Mouse (Mus musculus): ENCODE results near the gene Lce6a. TPM values are rescaled to one million over a fixed set of nuclear protein-coding genes. Genes with fewer than 3 reads are reported as not detected.

The Lce6a gene
- not detected in 2 replicates for polyA plus RNA-seq (2016; fragmentation: Nextera tagmentation; extraction: Ambion mirVana)

DNA sequence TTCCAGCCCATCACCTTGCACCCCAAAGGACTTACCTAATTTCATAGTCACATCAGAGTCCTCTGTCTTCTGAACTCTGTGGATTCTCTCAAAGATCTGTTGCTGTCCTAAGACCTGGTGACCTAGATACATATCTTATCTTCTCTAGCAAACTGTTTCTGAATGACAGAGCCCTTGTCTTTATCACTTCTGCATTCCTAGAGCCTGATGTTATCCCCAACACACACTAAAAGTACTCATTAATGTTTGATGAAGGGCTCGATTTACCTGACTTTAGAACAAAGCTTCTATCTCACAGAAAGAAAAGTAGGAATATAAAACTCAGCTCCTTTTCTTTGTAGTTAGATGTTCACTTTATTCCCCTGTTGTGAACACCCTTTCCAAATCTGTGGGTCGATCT, at the start of gene Lce6a:
Gene Lce6a (minus strand): TSS at position 101 of the 400 bp plus-strand sequence.
- no peak within 1 kb of the TSS for H3K4me3 ChIP-seq
- no peaks in the 10 kb centered on the region for H3K27me3 ChIP-seq
- H3K4me1 ChIP-seq: no peaks in the 10 kb centered on the region
- no peak within 1 kb of the TSS for H3K9ac ChIP-seq (replicated peaks)
- no peak within 1 kb of the TSS for H3K4me2 ChIP-seq (replicated peaks)
- no peak for ATAC-seq (ENCODE audit: low FRiP score, low read depth)
- no peak within 1 kb of the TSS for H3K27ac ChIP-seq (replicated peaks)
- WGBS: 84% methylated on average over 2 of the region's 2 CpGs
- no peaks in the 10 kb centered on the region for H3K36me3 ChIP-seq
- no peaks in the 10 kb centered on the region for H3K9me3 ChIP-seq

DNA sequence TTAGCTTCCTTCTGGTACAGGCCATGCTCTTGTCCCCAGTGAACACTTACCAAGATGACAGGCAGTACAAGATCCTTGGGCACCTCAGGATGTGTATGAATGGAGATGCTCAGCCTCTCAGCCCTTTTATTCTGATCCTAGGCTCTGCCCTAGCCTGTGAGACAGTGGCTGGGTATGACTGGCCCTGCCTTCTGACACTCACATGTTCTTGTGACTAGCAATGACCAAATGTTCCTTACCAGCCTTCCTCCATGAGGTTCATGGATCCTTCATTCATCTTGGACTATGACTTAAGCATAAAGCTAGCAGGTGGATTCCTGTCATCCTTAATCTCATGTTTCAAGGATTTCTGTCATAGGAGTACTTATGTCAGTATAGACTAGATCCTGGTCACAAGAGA, 48.8 kb upstream of the Lce6a start, which contains the start of gene Lce1a2:
Gene Lce1a2 (minus strand): TSS at position 101 of the 400 bp plus-strand sequence.
- ATAC-seq (ENCODE audit: low FRiP score, low read depth): no peak

DNA sequence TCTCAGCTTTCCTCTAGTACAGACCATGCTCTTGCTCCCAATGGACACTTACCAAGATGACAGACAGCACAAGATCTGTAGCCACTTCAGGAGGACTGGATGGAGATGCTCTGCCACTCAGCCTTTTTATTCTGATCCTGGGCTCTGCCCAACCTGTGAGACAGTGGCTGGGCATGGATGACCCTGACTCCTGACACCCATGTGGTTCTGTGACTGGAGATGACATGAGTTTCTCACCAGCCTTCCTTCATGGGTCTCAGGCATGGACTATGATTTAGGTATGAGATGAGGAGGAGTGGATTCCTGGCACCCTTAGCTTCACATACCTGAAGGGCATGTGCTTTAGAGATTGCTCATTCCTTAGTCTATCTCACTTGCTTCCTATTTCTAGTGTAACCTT, 35.4 kb upstream of the Lce6a start, which contains the start of gene Lce1b:
Gene Lce1b (minus strand): TSS at position 101 of the 400 bp plus-strand sequence.
- no peaks in the 10 kb centered on the region for H3K9me3 ChIP-seq

More for the DNA sequence above, 48.8 kb upstream of the Lce6a start, which contains the start of gene Lce1a2:
- no peak within 1 kb of the TSS for H3K4me2 ChIP-seq (replicated peaks)
- H3K4me1 ChIP-seq: no peaks in the 10 kb centered on the region
- no peaks in the 10 kb centered on the region for H3K27me3 ChIP-seq
- H3K4me3 ChIP-seq: no peak within 1 kb of the TSS
- H3K36me3 ChIP-seq: no peaks in the 10 kb centered on the region
- no peak within 1 kb of the TSS for H3K27ac ChIP-seq (replicated peaks)
- H3K9ac ChIP-seq (replicated peaks): no peak within 1 kb of the TSS
- H3K9me3 ChIP-seq: no peaks in the 10 kb centered on the region

DNA sequence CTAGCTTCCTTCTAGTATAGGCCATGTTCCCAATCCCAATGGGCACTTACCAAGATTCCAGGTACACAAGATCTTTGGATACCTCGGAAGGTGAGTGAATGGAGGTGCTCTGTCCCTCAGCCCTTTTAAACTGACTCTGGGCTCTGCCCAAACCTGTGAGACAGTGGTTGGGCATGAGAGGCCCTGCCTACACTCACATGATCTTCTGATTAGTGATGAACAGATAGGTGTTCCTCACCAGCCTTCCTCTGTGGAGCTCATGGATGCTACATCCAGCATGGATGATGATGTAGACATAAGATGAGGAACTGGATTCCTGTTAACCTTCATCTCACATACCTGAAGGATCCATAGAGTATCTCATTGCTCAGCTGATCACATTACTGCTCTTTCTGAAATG, 26.7 kb upstream of the Lce6a start, which contains the start of gene Lce1a1:
Gene Lce1a1 (minus strand): TSS at position 101 of the 400 bp plus-strand sequence.
- Histone ChIP-seq H3K27me3 (no peaks in the 10 kb centered on the region), H3K4me1 (no peaks in the 10 kb centered on the region), H3K27ac (replicated peaks) (no peak within 1 kb of the TSS), H3K36me3 (no peaks in the 10 kb centered on the region), H3K4me3 (no peak within 1 kb of the TSS), H3K9ac (replicated peaks) (no peak within 1 kb of the TSS), H3K9me3 (no peaks in the 10 kb centered on the region), H3K4me2 (replicated peaks) (no peak within 1 kb of the TSS)
- WGBS: 86% methylated on average over 1 of the region's 1 CpGs
- ATAC-seq (ENCODE audit: low FRiP score, low read depth): no peak

More for the DNA sequence above, 35.4 kb upstream of the Lce6a start, which contains the start of gene Lce1b:
- Histone ChIP-seq H3K36me3 (no peaks in the 10 kb centered on the region), H3K9ac (replicated peaks) (no peak within 1 kb of the TSS), H3K27ac (replicated peaks) (no peak within 1 kb of the TSS), H3K4me1 (no peaks in the 10 kb centered on the region), H3K27me3 (no peaks in the 10 kb centered on the region), H3K4me2 (replicated peaks) (no peak within 1 kb of the TSS), H3K4me3 (no peak within 1 kb of the TSS)
- ATAC-seq (ENCODE audit: low FRiP score, low read depth): no peak

DNA sequence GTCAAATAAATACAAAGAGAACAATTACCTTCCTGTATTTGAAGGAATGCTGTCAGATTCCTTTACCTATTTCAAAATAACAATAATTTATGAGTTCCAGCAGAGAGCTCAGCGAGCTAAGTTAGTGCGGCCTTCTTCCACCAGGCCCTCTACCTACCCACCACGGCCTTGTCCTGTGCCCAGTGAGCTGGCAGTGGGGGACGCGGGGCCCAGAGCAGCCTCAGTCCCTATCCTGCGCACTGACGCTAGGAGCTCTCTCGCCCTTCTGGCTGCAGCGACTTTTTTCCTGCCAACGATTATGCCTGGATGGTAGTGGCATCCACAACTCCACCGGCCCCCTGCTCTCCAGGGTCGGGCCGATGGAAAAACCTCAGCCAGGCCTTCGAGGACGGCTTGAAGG, 18.4 kb upstream of the Lce6a start:
- ATAC-seq (ENCODE audit: low FRiP score, low read depth): no peak
- H3K9me3 ChIP-seq: no peaks in the 10 kb centered on the region
- H3K9ac ChIP-seq (replicated peaks): no peak overlapping the region
- H3K4me1 ChIP-seq: no peaks in the 10 kb centered on the region; the same call in 1 of the 2 replicates
- 91% methylated on average over 15 of the region's 15 CpGs for WGBS
- H3K27me3 ChIP-seq: no peaks in the 10 kb centered on the region
- no peak overlapping the region for H3K4me3 ChIP-seq
- H3K36me3 ChIP-seq: no peaks in the 10 kb centered on the region
- no peak overlapping the region for H3K4me2 ChIP-seq (replicated peaks)
- H3K27ac ChIP-seq (replicated peaks): no peak overlapping the region

DNA sequence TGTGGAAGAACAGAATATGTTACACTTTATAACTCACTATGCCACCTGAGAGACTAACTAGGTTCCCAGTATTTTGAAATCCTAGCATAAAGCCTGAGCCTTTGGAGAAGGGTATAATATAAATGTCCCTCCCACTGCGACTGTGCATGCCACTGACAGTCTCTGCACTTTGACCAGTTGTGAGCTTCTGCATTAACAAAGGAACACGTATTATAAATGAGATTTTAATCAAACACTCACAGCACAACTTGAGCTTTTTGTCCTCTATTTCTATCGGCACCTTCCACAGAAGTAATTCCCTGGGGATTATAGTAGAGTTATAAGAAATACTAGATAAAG, 17.2 kb upstream of the Lce6a start:
- ATAC-seq (ENCODE audit: low FRiP score, low read depth): no peak
- H3K27me3 ChIP-seq: no peaks in the 10 kb centered on the region
- no peaks in the 10 kb centered on the region for H3K9me3 ChIP-seq
- H3K4me1 ChIP-seq: no peaks in the 10 kb centered on the region; the same call in 1 of the 2 replicates
- no peaks in the 10 kb centered on the region for H3K36me3 ChIP-seq
- no peak overlapping the region for H3K27ac ChIP-seq (replicated peaks)
- no peak overlapping the region for H3K9ac ChIP-seq (replicated peaks)
- WGBS: 78% methylated on average over 3 of the region's 3 CpGs
- no peak overlapping the region for H3K4me2 ChIP-seq (replicated peaks)
- H3K4me3 ChIP-seq: no peak overlapping the region

DNA sequence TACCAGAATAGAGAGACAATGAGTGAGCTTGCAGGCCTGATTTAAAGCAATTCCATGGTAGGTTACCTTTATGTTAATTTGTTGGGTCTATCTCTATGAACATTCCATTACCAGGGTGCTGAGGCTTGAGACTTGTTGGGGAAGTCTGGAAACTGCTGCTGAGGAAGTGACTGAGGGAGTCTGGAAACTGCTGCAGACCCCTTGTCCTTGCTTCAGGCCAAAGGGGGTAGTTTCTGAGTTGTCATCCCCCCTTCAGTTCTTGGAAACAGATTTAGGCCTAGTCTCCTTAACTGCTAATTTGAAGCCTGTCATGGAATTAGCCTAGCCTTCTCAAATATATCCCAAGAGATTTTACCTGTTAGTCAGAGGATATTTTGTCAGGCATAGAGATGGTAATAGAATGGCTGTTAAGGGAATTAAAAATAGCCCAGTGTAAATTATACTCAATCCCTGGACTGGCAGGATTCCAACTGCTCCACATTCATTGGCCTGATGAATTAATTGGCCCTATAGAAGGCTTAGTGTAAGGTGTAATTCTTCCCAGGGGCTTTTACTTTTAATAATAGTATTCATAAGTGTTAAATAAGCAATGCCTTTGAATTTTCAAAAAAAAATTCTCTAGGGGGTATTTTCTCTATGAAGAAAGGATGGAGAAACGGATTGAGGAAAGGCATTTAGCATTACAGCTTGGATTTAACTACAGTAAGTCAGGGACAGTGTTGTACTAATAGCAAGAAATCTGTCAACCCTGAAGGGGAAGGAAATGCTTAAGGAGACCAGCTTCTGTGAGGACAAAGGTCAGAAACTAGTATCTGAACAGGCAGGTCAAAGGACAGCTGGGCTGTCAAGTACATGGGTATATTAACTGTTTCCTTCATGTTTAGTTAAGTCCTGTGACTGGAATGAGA, 16.5 kb upstream of the Lce6a start:
- ATAC-seq (ENCODE audit: low FRiP score, low read depth): peak; percentile 68; the same call in 1 of the 2 replicates
- Histone ChIP-seq H3K27ac (replicated peaks) (no peak overlapping the region), H3K36me3 (no peaks in the 10 kb centered on the region), H3K27me3 (no peaks in the 10 kb centered on the region), H3K9ac (replicated peaks) (no peak overlapping the region), H3K4me2 (replicated peaks) (no peak overlapping the region), H3K9me3 (no peaks in the 10 kb centered on the region), H3K4me1 (no peaks in the 10 kb centered on the region; the same call in 1 of the 2 replicates), H3K4me3 (no peak overlapping the region)
- 50% methylated on average over 1 of the region's 1 CpGs for WGBS

DNA sequence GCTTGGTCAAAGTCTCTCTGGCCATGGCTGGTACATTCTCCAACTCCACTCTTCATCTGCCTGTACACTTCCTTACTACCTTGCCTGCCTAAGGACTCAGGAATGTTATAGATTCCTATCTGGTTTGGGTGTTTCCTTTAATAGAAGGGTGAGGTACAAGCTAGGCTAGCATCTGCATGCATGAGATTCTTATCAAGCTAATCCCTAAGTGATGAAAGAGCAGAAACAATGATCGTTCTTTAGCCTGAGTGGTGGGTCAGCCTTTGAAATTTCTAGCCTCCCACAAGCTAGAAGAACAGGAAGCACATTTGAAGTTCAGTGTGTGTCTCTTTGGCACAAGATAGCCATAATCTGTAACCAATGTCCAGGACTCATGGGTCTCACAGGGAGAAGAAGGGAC, 11.7 kb downstream of the Lce6a start:
- no peak overlapping the region for H3K4me3 ChIP-seq
- H3K27ac ChIP-seq (replicated peaks): no peak overlapping the region
- no peaks in the 10 kb centered on the region for H3K9me3 ChIP-seq
- WGBS: 50% methylated on average over 1 of the region's 1 CpGs
- no peaks in the 10 kb centered on the region for H3K4me1 ChIP-seq
- no peak overlapping the region for H3K9ac ChIP-seq (replicated peaks)
- H3K36me3 ChIP-seq: no peaks in the 10 kb centered on the region
- H3K27me3 ChIP-seq: no peaks in the 10 kb centered on the region
- ATAC-seq (ENCODE audit: low FRiP score, low read depth): no peak
- H3K4me2 ChIP-seq (replicated peaks): no peak overlapping the region

DNA sequence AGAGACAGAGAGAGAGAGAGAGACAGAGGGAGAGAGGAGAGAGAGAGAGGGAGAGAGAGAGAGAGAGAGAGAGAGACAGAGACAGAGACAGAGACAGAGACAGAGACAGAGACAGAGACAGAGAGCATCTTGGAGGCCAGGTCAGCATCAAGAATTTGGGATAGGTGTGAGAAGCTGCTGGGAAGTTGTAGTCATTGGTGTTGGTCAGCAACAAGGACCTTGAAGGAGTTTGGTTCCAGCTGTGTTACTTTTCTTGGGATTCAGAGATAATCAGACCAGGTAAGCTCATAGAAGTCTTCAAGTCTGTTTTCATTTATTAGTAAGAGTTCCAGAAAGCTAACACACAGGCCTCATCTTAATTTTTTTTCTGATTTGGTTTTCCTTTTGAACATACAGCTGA, 14.1 kb downstream of the Lce6a start, which contains the start of gene 2210017I01Rik:
Gene 2210017I01Rik (minus strand): TSS at position 101 of the 400 bp plus-strand sequence.
- Histone ChIP-seq H3K9ac (replicated peaks) (no peak within 1 kb of the TSS), H3K4me3 (no peak within 1 kb of the TSS), H3K27ac (replicated peaks) (no peak within 1 kb of the TSS), H3K27me3 (no peaks in the 10 kb centered on the region), H3K4me2 (replicated peaks) (no peak within 1 kb of the TSS), H3K9me3 (no peaks in the 10 kb centered on the region), H3K36me3 (no peaks in the 10 kb centered on the region), H3K4me1 (no peaks in the 10 kb centered on the region)
- no peak for ATAC-seq (ENCODE audit: low FRiP score, low read depth)

DNA sequence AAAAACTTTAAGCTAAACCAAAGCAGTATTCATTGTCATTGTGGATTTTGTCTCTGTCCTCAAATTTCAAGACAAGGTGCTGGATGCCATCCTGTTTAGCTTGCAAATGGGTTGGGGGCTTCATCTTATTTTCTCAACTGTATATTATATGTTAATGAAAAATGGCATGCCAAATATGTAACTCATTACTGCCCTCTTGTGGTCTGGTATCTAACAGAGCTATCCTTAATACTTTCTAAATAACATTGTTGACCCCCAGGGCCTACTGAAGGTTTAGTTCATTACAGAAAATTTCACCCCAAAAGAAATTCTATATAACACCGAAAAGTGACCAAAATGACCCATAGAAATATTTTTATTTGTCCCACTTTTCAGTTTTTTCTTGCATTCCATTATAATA, 19.3 kb downstream of the Lce6a start:
- H3K4me2 ChIP-seq (replicated peaks): no peak overlapping the region
- H3K27me3 ChIP-seq: no peaks in the 10 kb centered on the region
- no peak overlapping the region for H3K9ac ChIP-seq (replicated peaks)
- no peak for ATAC-seq (ENCODE audit: low FRiP score, low read depth)
- WGBS: 49% methylated on average over 1 of the region's 1 CpGs
- H3K9me3 ChIP-seq: no peaks in the 10 kb centered on the region
- H3K4me3 ChIP-seq: no peak overlapping the region
- H3K36me3 ChIP-seq: no peaks in the 10 kb centered on the region
- no peak overlapping the region for H3K27ac ChIP-seq (replicated peaks)
- no peaks in the 10 kb centered on the region for H3K4me1 ChIP-seq

DNA sequence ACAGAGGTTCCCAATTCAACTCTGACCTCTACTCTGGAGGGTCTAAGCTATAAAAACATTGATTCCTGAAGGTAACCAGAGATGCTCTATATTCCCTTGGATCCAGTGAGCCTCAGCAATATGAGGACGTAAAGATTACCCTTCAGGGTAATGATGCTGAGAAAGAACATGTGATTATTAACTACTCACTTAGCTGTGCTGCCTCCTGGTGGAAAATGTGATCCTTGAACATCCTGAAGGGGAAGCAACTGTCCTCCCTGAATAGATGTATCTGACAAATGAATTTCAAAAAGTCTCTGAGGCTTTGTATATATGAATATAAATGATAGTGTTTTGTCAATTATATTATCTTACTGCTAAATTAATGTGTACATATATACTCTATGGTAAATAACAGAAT, 21.0 kb downstream of the Lce6a start:
- no peak for ATAC-seq (ENCODE audit: low FRiP score, low read depth)
- 63% methylated on average over 1 of the region's 1 CpGs for WGBS
- no peaks in the 10 kb centered on the region for H3K36me3 ChIP-seq
- no peak overlapping the region for H3K27ac ChIP-seq (replicated peaks)
- H3K9ac ChIP-seq (replicated peaks): no peak overlapping the region
- no peaks in the 10 kb centered on the region for H3K27me3 ChIP-seq
- H3K4me1 ChIP-seq: no peaks in the 10 kb centered on the region
- no peak overlapping the region for H3K4me3 ChIP-seq
- no peaks in the 10 kb centered on the region for H3K9me3 ChIP-seq
- H3K4me2 ChIP-seq (replicated peaks): no peak overlapping the region

DNA sequence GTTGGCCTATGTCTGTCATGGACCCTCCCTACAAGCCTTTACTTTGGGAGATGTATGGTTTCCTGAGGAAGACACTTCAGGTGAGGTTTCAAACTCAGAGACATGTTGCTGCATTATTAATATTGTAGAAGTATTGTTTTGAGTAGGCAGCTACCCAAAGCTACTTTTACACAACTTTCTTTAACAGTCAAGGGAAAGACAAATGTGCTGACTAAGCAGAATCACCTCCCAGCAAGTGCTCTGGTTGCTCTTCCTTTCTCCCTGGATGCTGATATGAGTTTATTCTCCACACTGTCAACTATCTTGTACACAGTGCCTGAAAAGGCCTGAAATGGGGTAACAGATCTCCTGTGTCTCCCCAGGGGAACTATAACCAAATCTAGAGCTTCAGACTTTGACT, 21.5 kb downstream of the Lce6a start:
- H3K4me3 ChIP-seq: no peak overlapping the region
- H3K27me3 ChIP-seq: no peaks in the 10 kb centered on the region
- H3K9ac ChIP-seq (replicated peaks): no peak overlapping the region
- ATAC-seq (ENCODE audit: low FRiP score, low read depth): no peak
- no peaks in the 10 kb centered on the region for H3K4me1 ChIP-seq
- no peaks in the 10 kb centered on the region for H3K36me3 ChIP-seq
- no peak overlapping the region for H3K27ac ChIP-seq (replicated peaks)
- H3K4me2 ChIP-seq (replicated peaks): no peak overlapping the region
- H3K9me3 ChIP-seq: no peaks in the 10 kb centered on the region
